Mouse (Mus musculus): Measurements from ENCODE around the gene Manbal. TPM values are rescaled to one million over a fixed set of nuclear protein-coding genes. Genes with fewer than 3 reads are reported as not detected.

Manbal gene
- polyA plus RNA-seq, 1 experiment from 2014 or later, result 20.1 TPM

GRCm38 (mm10) chr2:157339532-157339931 lies 27.9 kb upstream of the Manbal start:
- no peak overlapping the region for H3K9ac ChIP-seq (ENCODE audit: low read depth, low read length)
- no peaks in the 10 kb centered on the region for H3K4me1 ChIP-seq (ENCODE audit: control insufficient read depth, low read depth, low read length)
- no peaks in the 10 kb centered on the region for H3K27me3 ChIP-seq (ENCODE audit: control insufficient read depth, insufficient read depth, low read depth, low read length)
- 63% methylated on average over 7 of the region's 7 CpGs for WGBS (ENCODE audit: insufficient replicate concordance)
- H3K36me3 ChIP-seq (ENCODE audit: control insufficient read depth, insufficient read depth), result no peaks in the 10 kb centered on the region
- no peak overlapping the region for H3K27ac ChIP-seq (ENCODE audit: low read length)
- no peak overlapping the region for H3K4me3 ChIP-seq (ENCODE audit: low read depth, low read length)
- no peak overlapping the region for H3K4me2 ChIP-seq (ENCODE audit: low read depth, low read length)
- no peaks in the 10 kb centered on the region for H3K9me3 ChIP-seq (replicated peaks; ENCODE audit: control insufficient read depth, low read length)
- no peak for ATAC-seq (ENCODE audit: low read depth)

- Histone ChIP-seq H3K27me3 (ENCODE audit: control insufficient read depth, insufficient read depth, low read depth, low read length) (no peaks in the 10 kb centered on the region), H3K27ac (ENCODE audit: low read length) (no peak overlapping the region), H3K4me3 (ENCODE audit: low read depth, low read length) (no peak overlapping the region), H3K4me2 (ENCODE audit: low read depth, low read length) (no peak overlapping the region), H3K36me3 (ENCODE audit: control insufficient read depth, insufficient read depth) (no peaks in the 10 kb centered on the region), H3K9ac (ENCODE audit: low read depth, low read length) (no peak overlapping the region), H3K9me3 (replicated peaks; ENCODE audit: control insufficient read depth, low read length) (no peaks in the 10 kb centered on the region), H3K4me1 (ENCODE audit: control insufficient read depth, low read depth, low read length) (no peaks in the 10 kb centered on the region)
- 52% methylated on average over 7 of the region's 7 CpGs for WGBS (ENCODE audit: insufficient replicate concordance)
- ATAC-seq (ENCODE audit: low read depth), result no peak
These were observed 27.1 kb upstream of the Manbal start for GRCm38 (mm10) chr2:157340221-157340741.

DNA sequence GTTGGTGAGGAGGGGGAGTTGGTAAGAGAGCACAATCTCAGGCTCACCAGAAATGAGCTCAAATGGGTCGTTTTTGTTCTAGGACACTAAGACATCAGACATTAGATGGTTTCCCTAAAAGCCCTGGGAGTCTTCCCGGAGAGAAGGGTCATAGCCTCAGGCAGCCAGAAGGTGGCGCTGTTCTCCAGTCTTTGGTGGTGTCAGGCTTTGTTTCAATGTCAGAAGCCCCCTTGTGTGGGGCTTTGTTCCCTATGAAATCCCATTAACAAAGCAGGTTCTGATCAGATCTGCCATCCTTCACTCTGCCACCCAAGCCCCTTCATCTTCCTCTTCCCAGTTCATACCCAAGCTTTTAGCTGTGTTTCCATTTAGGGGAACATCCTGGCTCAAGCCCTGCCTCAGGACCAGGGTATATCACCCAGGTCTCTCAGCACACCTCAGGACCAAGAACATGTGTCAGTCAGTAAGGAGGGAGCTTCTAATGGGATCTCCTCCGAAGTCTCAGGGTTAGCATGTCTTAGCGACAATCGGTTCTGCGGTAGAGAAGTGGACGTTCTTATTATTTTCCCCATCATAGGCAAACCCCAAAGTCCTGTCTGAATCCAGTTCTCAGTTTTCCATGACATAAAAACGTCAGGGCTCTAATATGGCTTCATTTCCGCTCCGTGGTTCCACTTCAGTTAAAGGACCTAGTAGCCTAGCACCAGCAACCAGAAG lies 25.7 kb upstream of the Manbal start:
- H3K4me2 ChIP-seq (ENCODE audit: low read depth, low read length), result no peak overlapping the region
- H3K9ac ChIP-seq (ENCODE audit: low read depth, low read length), result no peak overlapping the region

DNA sequence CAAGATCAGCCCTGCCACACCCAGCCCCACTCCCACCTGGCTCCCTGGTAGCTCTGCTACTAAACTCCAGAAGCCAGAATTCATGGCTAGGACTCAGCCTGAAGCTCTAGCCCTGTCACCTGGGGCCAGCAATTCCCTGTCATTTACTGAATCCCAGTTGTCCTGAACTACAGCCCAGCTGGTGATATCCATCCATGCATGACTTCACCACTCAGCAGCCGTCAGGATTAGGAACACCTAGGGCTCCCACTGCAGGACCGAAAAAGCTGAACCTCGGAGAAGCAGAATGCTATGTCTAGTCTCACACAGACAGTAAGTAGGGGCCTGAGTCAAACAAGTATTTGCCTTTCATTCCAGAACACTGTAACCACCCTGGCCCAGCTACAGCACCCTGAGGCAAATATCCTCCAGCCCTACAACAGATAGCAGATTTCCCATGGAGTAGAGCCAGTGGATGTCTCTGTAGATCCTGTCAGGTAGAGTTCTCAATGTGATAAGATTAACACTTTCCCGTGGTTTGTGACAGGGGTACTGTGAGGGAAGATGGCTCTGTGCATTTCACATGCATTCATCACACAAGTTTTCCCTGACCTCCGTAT lies 25.0 kb upstream of the Manbal start:
- no peaks in the 10 kb centered on the region for H3K4me1 ChIP-seq (ENCODE audit: control insufficient read depth, low read depth, low read length)
- H3K9me3 ChIP-seq (replicated peaks; ENCODE audit: control insufficient read depth, low read length), result no peaks in the 10 kb centered on the region
- H3K9ac ChIP-seq (ENCODE audit: low read depth, low read length), result no peak overlapping the region
- H3K27ac ChIP-seq (ENCODE audit: low read length), result no peak overlapping the region
- no peak overlapping the region for H3K4me2 ChIP-seq (ENCODE audit: low read depth, low read length)
- no peak for ATAC-seq (ENCODE audit: low read depth)
- H3K36me3 ChIP-seq (ENCODE audit: control insufficient read depth, insufficient read depth), result no peaks in the 10 kb centered on the region
- H3K4me3 ChIP-seq (ENCODE audit: low read depth, low read length), result no peak overlapping the region
- H3K27me3 ChIP-seq (ENCODE audit: control insufficient read depth, insufficient read depth, low read depth, low read length), result no peaks in the 10 kb centered on the region
- 54% methylated on average over 5 of the region's 5 CpGs for WGBS (ENCODE audit: insufficient replicate concordance)

More for the DNA sequence above, 25.7 kb upstream of the Manbal start:
- Histone ChIP-seq H3K4me3 (ENCODE audit: low read depth, low read length) (no peak overlapping the region), H3K36me3 (ENCODE audit: control insufficient read depth, insufficient read depth) (no peaks in the 10 kb centered on the region), H3K27ac (ENCODE audit: low read length) (no peak overlapping the region), H3K27me3 (ENCODE audit: control insufficient read depth, insufficient read depth, low read depth, low read length) (no peaks in the 10 kb centered on the region), H3K9me3 (replicated peaks; ENCODE audit: control insufficient read depth, low read length) (no peaks in the 10 kb centered on the region), H3K4me1 (ENCODE audit: control insufficient read depth, low read depth, low read length) (no peaks in the 10 kb centered on the region)
- no peak for ATAC-seq (ENCODE audit: low read depth)
- 40% methylated on average over 11 of the region's 11 CpGs for WGBS (ENCODE audit: insufficient replicate concordance)

- H3K9ac ChIP-seq (ENCODE audit: low read depth, low read length), result no peak overlapping the region
- WGBS (ENCODE audit: insufficient replicate concordance), result 54% methylated on average over 6 of the region's 6 CpGs
- no peak for ATAC-seq (ENCODE audit: low read depth)
- no peaks in the 10 kb centered on the region for H3K9me3 ChIP-seq (replicated peaks; ENCODE audit: control insufficient read depth, low read length)
- H3K4me2 ChIP-seq (ENCODE audit: low read depth, low read length), result no peak overlapping the region
- no peaks in the 10 kb centered on the region for H3K4me1 ChIP-seq (ENCODE audit: control insufficient read depth, low read depth, low read length)
- H3K4me3 ChIP-seq (ENCODE audit: low read depth, low read length), result no peak overlapping the region
- H3K27ac ChIP-seq (ENCODE audit: low read length), result no peak overlapping the region
- H3K36me3 ChIP-seq (ENCODE audit: control insufficient read depth, insufficient read depth), result no peaks in the 10 kb centered on the region
- H3K27me3 ChIP-seq (ENCODE audit: control insufficient read depth, insufficient read depth, low read depth, low read length), result no peaks in the 10 kb centered on the region
These were observed 24.1 kb upstream of the Manbal start for GRCm38 (mm10) chr2:157343337-157343736.

DNA sequence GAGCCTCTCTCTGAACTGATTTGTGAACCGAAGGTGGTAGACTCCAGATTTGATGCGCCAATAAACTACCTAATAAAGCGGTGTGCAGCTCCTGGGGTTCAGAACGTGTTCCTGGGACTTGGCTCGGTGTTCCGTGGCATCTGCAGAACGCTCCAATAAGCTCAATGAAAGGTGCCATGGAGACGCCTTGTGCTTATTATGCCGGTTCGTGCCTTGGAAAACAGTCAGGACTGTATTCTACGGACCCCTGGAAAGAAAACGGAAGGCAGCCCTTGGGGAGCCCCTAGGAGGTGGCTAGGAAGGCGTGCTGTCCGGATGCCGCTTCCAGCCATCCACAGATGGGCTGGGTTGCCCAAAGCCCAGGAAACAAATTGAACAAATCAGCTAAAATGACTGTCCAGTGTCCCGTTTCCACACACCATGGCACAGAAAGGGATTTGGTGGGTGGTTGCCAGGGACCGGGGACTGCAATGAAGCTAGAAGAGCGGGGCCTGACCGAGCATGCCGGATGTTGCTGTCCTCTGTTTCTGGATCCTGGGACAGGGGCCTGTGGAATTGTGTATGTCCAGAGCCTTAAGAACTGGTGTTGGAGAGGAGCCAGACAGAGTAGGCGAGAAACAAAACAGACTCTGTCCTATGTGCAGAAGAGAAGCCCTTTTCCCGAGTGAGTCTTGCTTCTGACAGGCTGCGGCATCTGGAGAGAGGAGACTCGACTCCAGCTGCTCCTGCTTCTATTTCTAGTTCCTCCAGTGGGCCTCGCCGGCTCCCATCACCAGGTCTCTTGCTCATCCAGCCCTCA lies 19.8 kb upstream of the Manbal start, which contains the start of gene Ghrh:
Gene Ghrh, minus strand, starts transcription at position 146 of the 799 bp plus-strand sequence.
- Histone ChIP-seq H3K4me3 (ENCODE audit: low read depth, low read length) (no peak within 1 kb of the TSS), H3K36me3 (ENCODE audit: control insufficient read depth, insufficient read depth) (no peaks in the 10 kb centered on the region), H3K4me2 (ENCODE audit: low read depth, low read length) (no peak within 1 kb of the TSS), H3K9me3 (replicated peaks; ENCODE audit: control insufficient read depth, low read length) (no peaks in the 10 kb centered on the region), H3K9ac (ENCODE audit: low read depth, low read length) (no peak within 1 kb of the TSS), H3K4me1 (ENCODE audit: control insufficient read depth, low read depth, low read length) (no peaks in the 10 kb centered on the region), H3K27ac (ENCODE audit: low read length) (no peak within 1 kb of the TSS), H3K27me3 (ENCODE audit: control insufficient read depth, insufficient read depth, low read depth, low read length) (no peaks in the 10 kb centered on the region)
- 73% methylated on average over 26 of the region's 26 CpGs for WGBS (ENCODE audit: insufficient replicate concordance)
- no peak for ATAC-seq (ENCODE audit: low read depth)

- 60% methylated on average over 12 of the region's 12 CpGs for WGBS (ENCODE audit: insufficient replicate concordance)
- ATAC-seq (ENCODE audit: low read depth), result no peak
- Histone ChIP-seq H3K9me3 (replicated peaks; ENCODE audit: control insufficient read depth, low read length) (no peaks in the 10 kb centered on the region), H3K4me2 (ENCODE audit: low read depth, low read length) (no peak overlapping the region), H3K4me3 (ENCODE audit: low read depth, low read length) (no peak overlapping the region), H3K4me1 (ENCODE audit: control insufficient read depth, low read depth, low read length) (no peaks in the 10 kb centered on the region), H3K27ac (ENCODE audit: low read length) (no peak overlapping the region), H3K27me3 (ENCODE audit: control insufficient read depth, insufficient read depth, low read depth, low read length) (no peaks in the 10 kb centered on the region), H3K36me3 (ENCODE audit: control insufficient read depth, insufficient read depth) (no peaks in the 10 kb centered on the region), H3K9ac (ENCODE audit: low read depth, low read length) (no peak overlapping the region)
These were observed 18.1 kb upstream of the Manbal start for GRCm38 (mm10) chr2:157349121-157349778.

DNA sequence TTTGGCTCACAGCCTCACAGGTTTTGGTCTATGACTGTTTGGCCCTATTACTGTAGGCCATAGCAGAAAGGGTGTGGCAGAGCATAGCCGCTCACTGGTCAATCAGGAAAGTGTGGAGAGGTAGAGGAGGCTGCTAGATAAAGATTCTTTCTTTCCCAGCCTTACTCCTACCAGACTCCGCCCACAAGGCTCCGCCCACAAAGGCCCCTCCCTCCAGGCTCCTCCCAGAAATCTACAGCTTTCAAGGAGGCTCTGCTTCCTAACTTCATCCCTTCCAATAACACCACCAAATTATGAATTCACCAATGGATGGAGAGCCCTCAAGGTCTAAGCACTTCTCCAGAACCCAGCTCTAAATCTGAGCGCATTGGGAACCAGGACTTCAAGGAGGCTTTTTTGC lies 14.2 kb upstream of the Manbal start:
- Histone ChIP-seq H3K27ac (ENCODE audit: low read length) (no peak overlapping the region), H3K9ac (ENCODE audit: low read depth, low read length) (no peak overlapping the region), H3K4me2 (ENCODE audit: low read depth, low read length) (no peak overlapping the region), H3K27me3 (ENCODE audit: control insufficient read depth, insufficient read depth, low read depth, low read length) (no peaks in the 10 kb centered on the region), H3K36me3 (ENCODE audit: control insufficient read depth, insufficient read depth) (no peaks in the 10 kb centered on the region), H3K4me1 (ENCODE audit: control insufficient read depth, low read depth, low read length) (no peaks in the 10 kb centered on the region), H3K9me3 (replicated peaks; ENCODE audit: control insufficient read depth, low read length) (no peaks in the 10 kb centered on the region), H3K4me3 (ENCODE audit: low read depth, low read length) (no peak overlapping the region)
- ATAC-seq (ENCODE audit: low read depth), result no peak
- WGBS (ENCODE audit: insufficient replicate concordance), result 42% methylated on average over 4 of the region's 4 CpGs
